Mouse (Mus musculus): Measurements from ENCODE around the gene Fcna. TPM values are rescaled to one million over a fixed set of nuclear protein-coding genes. Genes with fewer than 3 reads are reported as not detected.

Gene Fcna
- total and polyA plus RNA-seq, 3 experiments, result 0.21 TPM; not detected in 2

DNA sequence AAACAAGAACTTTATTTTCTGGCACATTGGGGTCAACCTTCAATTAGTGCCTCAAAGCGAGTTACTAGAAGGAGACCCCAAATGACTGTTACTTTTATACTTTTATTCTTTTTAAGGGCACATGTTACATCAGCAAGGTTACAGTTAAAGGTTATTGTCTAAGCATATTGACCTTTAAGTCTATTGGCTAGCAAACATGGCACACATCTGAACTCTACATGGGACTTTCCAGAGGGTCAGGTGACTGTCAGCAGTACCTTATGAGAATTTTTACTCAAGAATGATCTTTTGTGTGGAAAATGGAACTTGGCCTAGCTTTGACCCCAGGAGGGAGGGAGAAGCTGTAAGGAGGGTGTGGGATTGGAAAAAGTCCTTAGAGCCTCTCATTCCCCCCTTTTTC, 38.7 kb upstream of the Fcna start:
- Histone ChIP-seq H3K79me2 (ENCODE audit: control insufficient read depth, insufficient read depth, low read length, poor library complexity) (no peaks in the 10 kb centered on the region), H3K9me3 (replicated peaks; ENCODE audit: insufficient read depth, low read length) (no peaks in the 10 kb centered on the region), H3K4me1 (ENCODE audit: control insufficient read depth in 1 of 2, insufficient read depth in 2 of 2, low read length in 2 of 2) (no peaks in the 10 kb centered on the region), H3K27ac (ENCODE audit: control insufficient read depth, low read depth, low read length) (no peak overlapping the region), H3K27me3 (ENCODE audit: control insufficient read depth in 1 of 2, insufficient read depth in 2 of 2, low read length in 2 of 2) (peaks cover 3 to 12% of the 10 kb centered on the region in 2 experiments), H3K4me3 (ENCODE audit: control insufficient read depth in 1 of 2, insufficient read depth in 1 of 2, low read depth in 2 of 2, low read length in 2 of 2) (no peak overlapping the region), H3K36me3 (ENCODE audit: control insufficient read depth in 1 of 2, insufficient read depth in 2 of 2, low read length in 2 of 2) (no peaks in the 10 kb centered on the region), H3K9ac (ENCODE audit: control insufficient read depth, low read depth, low read length, poor library complexity, severe bottlenecking) (no peak overlapping the region)
- no peak for DNase-seq (ENCODE audit: low read depth, low spot score)
- TF ChIP-seq KAT2A (conservative IDR thresholded peaks at IDR 0.05; ENCODE audit: low read depth, low read length) (no peak), ZNF384 (IDR thresholded peaks at IDR 0.05; ENCODE audit: low read depth, low read length) (no peak), POLR2AphosphoS2 (IDR thresholded peaks at IDR 0.05; ENCODE audit: low read length) (no peak), SMC3 (IDR thresholded peaks at IDR 0.05; ENCODE audit: low read depth, low read length) (no peak), ZKSCAN1 (IDR thresholded peaks at IDR 0.05; ENCODE audit: low read depth, low read length) (no peak), USF1 (IDR thresholded peaks at IDR 0.05; ENCODE audit: low read depth, low read length) (no peak), GATA1 (IDR thresholded peaks at IDR 0.05; ENCODE audit: low read depth, low read length) (no peak), CHD2 (IDR thresholded peaks at IDR 0.05; ENCODE audit: low read length) (no peak), TBP (IDR thresholded peaks at IDR 0.05; ENCODE audit: low read depth, low read length) (no peak), POLR2A (IDR thresholded peaks at IDR 0.05; ENCODE audit: control insufficient read depth in 1 of 2, insufficient read depth in 1 of 2, low read depth in 1 of 2, low read length in 2 of 2, poor library complexity in 1 of 2) (no peak), TCF12 (IDR thresholded peaks at IDR 0.05; ENCODE audit: low read depth, low read length) (no peak), SIN3A (IDR thresholded peaks at IDR 0.05; ENCODE audit: low read length) (no peak), MAZ (IDR thresholded peaks at IDR 0.05; ENCODE audit: low read depth, low read length) (no peak), MXI1 (IDR thresholded peaks at IDR 0.05; ENCODE audit: low read depth, low read length) (no peak)

GRCm38 (mm10) chr2:25664125-25664524, 36.3 kb upstream of the Fcna start:
- no peak for TF ChIP-seq MAZ (IDR thresholded peaks at IDR 0.05; ENCODE audit: low read depth, low read length)
- no peak for TF ChIP-seq MEF2A (IDR thresholded peaks at IDR 0.05; ENCODE audit: extremely low read depth, insufficient replicate concordance, low read depth, low read length, poor library complexity, severe bottlenecking)
- Histone ChIP-seq H3K9ac (ENCODE audit: control insufficient read depth, low read depth, low read length, poor library complexity, severe bottlenecking) (no peak overlapping the region), H3K27me3 (ENCODE audit: control insufficient read depth in 1 of 2, insufficient read depth in 2 of 2, low read length in 2 of 2) (peaks cover 3 to 12% of the 10 kb centered on the region in 2 experiments), H3K27ac (ENCODE audit: control insufficient read depth, low read depth, low read length) (no peak overlapping the region), H3K9me3 (replicated peaks; ENCODE audit: insufficient read depth, low read length) (no peaks in the 10 kb centered on the region), H3K79me2 (ENCODE audit: control insufficient read depth, insufficient read depth, low read length, poor library complexity) (no peaks in the 10 kb centered on the region), H3K36me3 (ENCODE audit: control insufficient read depth in 1 of 2, insufficient read depth in 2 of 2, low read length in 2 of 2) (no peaks in the 10 kb centered on the region), H3K4me3 (ENCODE audit: control insufficient read depth in 1 of 2, insufficient read depth in 1 of 2, low read depth in 2 of 2, low read length in 2 of 2) (no peak overlapping the region), H3K4me1 (ENCODE audit: control insufficient read depth in 1 of 2, insufficient read depth in 2 of 2, low read length in 2 of 2) (no peaks in the 10 kb centered on the region)
- no peak for DNase-seq (ENCODE audit: low read depth, low spot score)

DNA sequence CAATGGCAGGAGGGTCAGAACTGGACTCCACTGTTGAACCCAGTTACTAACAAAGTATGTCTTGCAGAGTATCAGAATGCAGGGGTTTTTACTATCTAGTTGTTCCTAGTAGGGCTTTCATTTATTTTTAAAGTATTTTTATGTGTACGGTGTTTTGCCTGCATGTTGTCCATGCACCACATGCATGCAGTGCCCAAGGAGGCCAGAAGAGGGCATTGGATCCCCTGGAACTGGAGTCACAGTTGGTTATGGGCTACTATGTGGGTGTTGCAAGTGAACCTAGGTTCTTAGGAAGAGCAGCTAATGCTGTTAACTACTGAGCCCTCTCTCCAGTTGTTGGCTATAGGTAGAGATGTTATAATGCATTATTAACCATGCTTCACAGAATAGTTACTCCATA, 35.7 kb upstream of the Fcna start:
- TF ChIP-seq RAD21 (IDR thresholded peaks at IDR 0.05; ENCODE audit: low read depth, low read length), result peak; percentile 47
- TF ChIP-seq GABPA (IDR thresholded peaks at IDR 0.05; ENCODE audit: low read depth, low read length), result no peak
- peak; percentile 60 to 73 (median 69) for TF ChIP-seq CTCF (IDR thresholded peaks at IDR 0.05 in 2 of 3, conservative IDR thresholded peaks at IDR 0.05 in 1 of 3; ENCODE audit: control insufficient read depth in 1 of 3, insufficient read depth in 1 of 3, low read depth in 2 of 3, low read length in 3 of 3, poor library complexity in 1 of 3, severe bottlenecking in 1 of 3)
- TF ChIP-seq SMC3 (IDR thresholded peaks at IDR 0.05; ENCODE audit: low read depth, low read length), result peak; percentile 42
- H3K27me3 ChIP-seq (ENCODE audit: control insufficient read depth in 1 of 2, insufficient read depth in 2 of 2, low read length in 2 of 2), result peaks cover 3 to 12% of the 10 kb centered on the region in 2 experiments
- peak; percentile 49 for DNase-seq (ENCODE audit: low read depth, low spot score)

More for the DNA sequence above, 35.7 kb upstream of the Fcna start:
- Histone ChIP-seq H3K27ac (ENCODE audit: control insufficient read depth, low read depth, low read length) (no peak overlapping the region), H3K9ac (ENCODE audit: control insufficient read depth, low read depth, low read length, poor library complexity, severe bottlenecking) (no peak overlapping the region), H3K9me3 (replicated peaks; ENCODE audit: insufficient read depth, low read length) (no peaks in the 10 kb centered on the region), H3K36me3 (ENCODE audit: control insufficient read depth in 1 of 2, insufficient read depth in 2 of 2, low read length in 2 of 2) (no peaks in the 10 kb centered on the region), H3K79me2 (ENCODE audit: control insufficient read depth, insufficient read depth, low read length, poor library complexity) (no peaks in the 10 kb centered on the region), H3K4me3 (ENCODE audit: control insufficient read depth in 1 of 2, insufficient read depth in 1 of 2, low read depth in 2 of 2, low read length in 2 of 2) (no peak overlapping the region), H3K4me1 (ENCODE audit: control insufficient read depth in 1 of 2, insufficient read depth in 2 of 2, low read length in 2 of 2) (no peaks in the 10 kb centered on the region)
